28 mouse cellular contexts compared by ENCODE assay signal in the genomic region with DNA sequence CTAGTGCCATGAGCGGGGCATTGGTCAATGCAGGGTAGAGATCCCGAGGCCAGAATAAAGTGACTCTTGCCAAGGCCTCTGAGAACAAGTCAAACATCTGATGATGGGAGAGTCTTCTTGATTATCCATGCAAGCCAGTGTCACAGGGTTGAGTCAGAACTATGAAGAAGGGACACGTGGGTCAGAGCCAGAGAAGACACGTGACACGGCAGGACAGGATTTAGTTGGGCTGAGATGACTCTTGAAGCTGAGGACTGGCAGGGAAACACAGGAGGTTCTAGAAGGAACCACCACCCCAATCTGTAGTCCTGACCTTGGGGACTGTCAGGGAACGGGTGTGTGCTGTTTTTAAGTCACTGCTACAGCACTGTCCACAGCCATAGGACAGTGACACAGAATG. TPM values are rescaled to one million over a fixed set of nuclear protein-coding genes. Genes with fewer than 3 reads are reported as not detected.
DNase-seq lines count a peak whose midpoint lies in the region; ATAC-seq and TF ChIP-seq lines count a peak whose summit lies in the region.
"Had no signal": no experiment of that assay in that cellular context is flagged by ENCODE, and none has a peak within 500 bp of the region (broad histone marks: within the 10 kb centered on the region; RNA-seq: fewer than 3 reads in every experiment).

No protein-coding gene starts in this region.

- TF ChIP-seq POLR2A in small intestine, adult 2 months (IDR thresholded peaks at IDR 0.05; ENCODE audit: low read depth, low read length): no peak

- H3K27me3 ChIP-seq in small intestine, adult 2 months (ENCODE audit: control insufficient read depth, insufficient read depth, low read length): no peaks in the 10 kb centered on the region
- H3K27me3 ChIP-seq: embryonic facial prominence, embryonic 12.5 days; intestine, embryonic 15.5 days had no signal

- peak overlapping the region; percentile 7; the same call in 1 of the 2 replicates for H3K27ac ChIP-seq in small intestine, adult 2 months (ENCODE audit: insufficient read depth, low read depth, low read length)
- H3K27ac ChIP-seq: embryonic facial prominence, embryonic 12.5 days; embryonic facial prominence, embryonic 15.5 days; gastrocnemius, adult 2 months; heart, embryonic 15.5 days; hindbrain, embryonic 10.5 days; hindbrain, embryonic 13.5 days; intestine, embryonic 15.5 days had no signal

- 75% methylated on average over 6 of the region's 6 CpGs for WGBS in small intestine, adult 2 months

- peak; percentile 20; the same call in 1 of the 2 replicates for ATAC-seq in granulocyte monocyte progenitor cell, adult 5-6 weeks (replicated peaks; ENCODE audit: poor library complexity, severe bottlenecking)
- ATAC-seq: forebrain, embryonic 14.5 days; forebrain, postnatal 0 days; hindbrain, embryonic 16.5 days; intestine, embryonic 15.5 days; Patski had no signal

- TF ChIP-seq CTCF in small intestine, adult 2 months (IDR thresholded peaks at IDR 0.05; ENCODE audit: extremely low read depth, insufficient read length, insufficient replicate concordance, low read depth, low read length): no peak

- DNase-seq in adrenal gland, adult (ENCODE audit: inconsistent age in 2 of 2, low spot score in 1 of 2): peak; percentile 40 to 75
- no peak for DNase-seq in adrenal gland, adult 8-10 months
- DNase-seq in adrenal gland, postnatal 25 days: peak; percentile 35
- DNase-seq in adrenal gland, postnatal 10 days: no peak
- DNase-seq in cerebellum, adult 9-10 months: no peak
- no peak for DNase-seq in right cerebral cortex, postnatal 36 days (ENCODE audit: low spot score in 2 of 2)
- DNase-seq: cerebellum, adult 18-20 months; cerebellum, adult 9-11 months; cerebellum, postnatal 25 days; forebrain, postnatal 0 days; gastrocnemius, adult 2 months; gastrocnemius, postnatal 14 days; heart, adult 18-20 months; heart, postnatal 10 days; heart, postnatal 36 days had no signal

- peaks cover 6% of the 10 kb centered on the region; the same call in 1 of the 2 replicates for H3K4me1 ChIP-seq in small intestine, adult 2 months (ENCODE audit: control insufficient read depth, insufficient read depth, insufficient read length, low read length)
- H3K4me1 ChIP-seq: embryonic facial prominence, embryonic 15.5 days; heart, embryonic 12.5 days had no signal

- H3K36me3 ChIP-seq in small intestine, adult 2 months (ENCODE audit: control insufficient read depth, insufficient read depth, low read length): peaks cover 15% of the 10 kb centered on the region
- H3K36me3 ChIP-seq: embryonic facial prominence, embryonic 12.5 days; embryonic facial prominence, embryonic 15.5 days; G1E; heart, embryonic 12.5 days; heart, embryonic 15.5 days; hindbrain, embryonic 10.5 days; hindbrain, embryonic 13.5 days; intestine, embryonic 15.5 days had no signal

- no peak overlapping the region for H3K4me3 ChIP-seq in small intestine, adult 2 months (ENCODE audit: low read depth, low read length)
- H3K4me3 ChIP-seq: embryonic facial prominence, embryonic 12.5 days; embryonic facial prominence, embryonic 15.5 days; gastrocnemius, adult 2 months; heart, embryonic 12.5 days; heart, embryonic 15.5 days; hindbrain, embryonic 10.5 days; hindbrain, embryonic 13.5 days; intestine, embryonic 15.5 days had no signal

RNA-seq across cellular contexts. Expression of gene Irf8, which starts 23.7 kb away (rescaled TPM):
- 10 to 100 TPM; 19.5 to 46.7 (median 34.6) TPM for total RNA-seq in adrenal gland, adult 8-10 months (2022)
- 26.9 and 51.2 TPM in 2 replicates for total RNA-seq in adrenal gland, postnatal 25 days (2021)
- total RNA-seq in adrenal gland, postnatal 10 days (2021): 10 to 100 TPM; 18.9 to 21.8 TPM
- 213 and 215 TPM in 2 replicates for total RNA-seq in granulocyte monocyte progenitor cell, adult 5-6 weeks (2014; fragmentation: Nextera tagmentation)
- 171 and 196 TPM in 2 replicates for total RNA-seq in granulocyte monocyte progenitor cell, adult 5-6 weeks (2017)
- polyA plus RNA-seq in small intestine, adult 2 months (2012; rRNA removed): 48.7 and 124 TPM in 2 replicates

Comparison
In these comparisons a context has a peak if more than half of its experiments do, and no peak if none do; other contexts are left out.
1. DNase-seq: peak in adrenal gland, adult (2 of 2) and adrenal gland, postnatal 25 days (single experiment); none in adrenal gland, adult 8-10 months (single experiment), adrenal gland, postnatal 10 days (single experiment), cerebellum, adult 9-10 months (single experiment) and right cerebral cortex, postnatal 36 days (0 of 2).